In the genomic region with DNA sequence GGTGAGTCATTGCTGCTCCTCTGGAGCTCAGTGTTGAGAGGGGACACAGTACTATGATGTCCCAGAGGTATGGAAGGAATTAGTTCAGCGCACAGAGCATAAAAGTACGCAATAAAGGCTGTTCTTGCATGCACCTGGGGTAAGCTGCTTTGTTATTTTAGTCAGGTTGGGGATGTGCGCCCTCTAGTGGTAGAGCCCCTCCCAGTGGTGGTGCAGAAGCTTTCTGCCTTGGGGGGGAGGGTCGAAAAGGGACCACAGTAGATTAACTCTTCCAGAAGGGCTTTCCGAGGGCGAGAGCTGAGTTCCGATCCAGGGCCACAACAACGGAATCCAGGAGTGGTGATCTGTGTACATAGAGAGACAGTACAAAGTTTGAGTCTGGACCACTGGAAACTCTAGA, we compare ENCODE assay signal across 9 mouse cellular contexts. TPM values are rescaled to one million over a fixed set of nuclear protein-coding genes. Genes with fewer than 3 reads are reported as not detected.
DNase-seq lines count a peak whose midpoint lies in the region; TF ChIP-seq lines count a peak whose summit lies in the region.
"Had no signal": no experiment of that assay in that cellular context is flagged by ENCODE, and none has a peak within 500 bp of the region (broad histone marks: within the 10 kb centered on the region; RNA-seq: fewer than 3 reads in every experiment).

No protein-coding gene starts in this region.

- no peaks in the 10 kb centered on the region for H3K36me3 ChIP-seq in thymus, adult 2 months (ENCODE audit: control insufficient read depth, insufficient read depth, low read length)
- H3K36me3 ChIP-seq: limb, embryonic 15.5 days had no signal

- H3K4me3 ChIP-seq in thymus, adult 2 months (ENCODE audit: control insufficient read depth, insufficient read depth, low read length) = no peak overlapping the region
- H3K4me3 ChIP-seq: limb, embryonic 15.5 days had no signal

- DNase-seq in heart, postnatal 14 days = peak; percentile 52 to 67
- no peak for DNase-seq in heart, adult 8-10 months (ENCODE audit: low spot score)
- peak; percentile 52 for DNase-seq in thymus, adult 2 months
- no peak for DNase-seq in thymus, adult 18-20 months
- peak; percentile 16 for DNase-seq in cerebellum, adult 8-10 months
- peak; percentile 54 to 57 for DNase-seq in layer of hippocampus, postnatal 10 days (ENCODE audit: low spot score in 2 of 2)
- DNase-seq in retina, postnatal 1 day = peak; percentile 63
- DNase-seq in right cerebral cortex, postnatal 36 days (ENCODE audit: low spot score in 2 of 2) = no peak

- H3K27ac ChIP-seq in thymus, adult 2 months (ENCODE audit: control insufficient read depth, insufficient read depth, low read length) = no peak overlapping the region
- H3K27ac ChIP-seq: limb, embryonic 15.5 days had no signal

- intact Hi-C loops in heart, postnatal 14 days (cut with DNase I) = loop anchor here (5.0 kb wide), 2 partner anchors 49 to 381 kb away; a partner anchor contains a TSS

- WGBS in thymus, adult 2 months = 43% methylated on average over 8 of the region's 8 CpGs

- TF ChIP-seq CTCF in thymus, adult 2 months (IDR thresholded peaks at IDR 0.05; ENCODE audit: borderline replicate concordance, control insufficient read depth, extremely low read depth, insufficient read depth, low read length, poor library complexity) = peak; percentile 79; the same call in 1 of the 2 replicates

- no peaks in the 10 kb centered on the region for H3K4me1 ChIP-seq in thymus, adult 2 months (replicated peaks; ENCODE audit: control insufficient read depth, insufficient read depth, low read length)

- H3K27me3 ChIP-seq in thymus, adult 2 months (ENCODE audit: control insufficient read depth, insufficient read depth, low read length) = no peaks in the 10 kb centered on the region

- no peak for TF ChIP-seq POLR2A in thymus, adult 2 months (IDR thresholded peaks at IDR 0.05; ENCODE audit: control insufficient read depth, extremely low read depth, insufficient read depth, low read length, poor library complexity)

RNA-seq across cellular contexts. Expression of a gene that starts 49.3 kb away (rescaled TPM):
- 1 to 10 TPM; 4.1 to 4.9 TPM for total RNA-seq in heart, postnatal 14 days (2021)
- total RNA-seq in heart, adult 8-10 months (2022) = 1 to 10 TPM; 3.0 to 5.6 (median 4.9) TPM
- 0.15 and 0.23 TPM in 2 replicates for polyA plus RNA-seq in thymus, adult 2 months (2012; rRNA removed)
- total RNA-seq in layer of hippocampus, postnatal 10 days (2021) = 1 to 10 TPM; 8.1 to 8.9 TPM

Comparison
In these comparisons a context has a peak if more than half of its experiments do, and no peak if none do; other contexts are left out.
1. DNase-seq: peak in heart, postnatal 14 days (2 of 2), thymus, adult 2 months (single experiment), cerebellum, adult 8-10 months (single experiment), layer of hippocampus, postnatal 10 days (2 of 2) and retina, postnatal 1 day (single experiment); none in heart, adult 8-10 months (single experiment), thymus, adult 18-20 months (0 of 2) and right cerebral cortex, postnatal 36 days (0 of 2).